Mouse (Mus musculus): ENCODE results near the gene Pygo2. TPM values are rescaled to one million over a fixed set of nuclear protein-coding genes. Genes with fewer than 3 reads are reported as not detected.
"Not testable (repeated sequence)": the region's sequence is repeated elsewhere in the genome, so short reads cannot be mapped to it uniquely, and the experiment has no call there.

The Pygo2 gene
- polyA plus RNA-seq, 1 experiment from 2014 or later, result 5.9 TPM

- no peak for TF ChIP-seq EP300 (IDR thresholded peaks at IDR 0.05; ENCODE audit: low read depth)
- no peak for TF ChIP-seq CTCF (IDR thresholded peaks at IDR 0.05; ENCODE audit: low read depth)
- H3K9ac ChIP-seq (replicated peaks), result peak overlapping the region; percentile 46
- H3K27ac ChIP-seq (ENCODE audit: low read depth), result peak overlapping the region; percentile 75
- peak; percentile 24 for DNase-seq
- 31% methylated on average over 22 of the region's 22 CpGs for WGBS (ENCODE audit: insufficient replicate concordance)
- H3K9me3 ChIP-seq (ENCODE audit: low read length), result no peaks in the 10 kb centered on the region
- no peak for ATAC-seq
- H3K36me3 ChIP-seq (replicated peaks; ENCODE audit: insufficient read depth, low read length), result peaks cover 31% of the 10 kb centered on the region
- peak overlapping the region; percentile 96 for H3K4me2 ChIP-seq (ENCODE audit: low read depth, low read length)
- no peaks in the 10 kb centered on the region for H3K27me3 ChIP-seq (ENCODE audit: insufficient read depth, low read length)
- H3K4me3 ChIP-seq (ENCODE audit: low read depth, low read length), result peak overlapping the region; percentile 67
- H3K4me1 ChIP-seq (ENCODE audit: insufficient read depth), result peaks cover 57% of the 10 kb centered on the region
Measured at GRCm38 (mm10) chr3:89421810-89422473, 8.1 kb upstream of the Pygo2 start.

GRCm38 (mm10) chr3:89422556-89423205 lies 7.3 kb upstream of the Pygo2 start:
- WGBS (ENCODE audit: insufficient replicate concordance), result 48% methylated on average over 6 of the region's 6 CpGs
- no peak overlapping the region for H3K4me3 ChIP-seq (ENCODE audit: low read depth, low read length)
- peaks cover 37% of the 10 kb centered on the region for H3K36me3 ChIP-seq (replicated peaks; ENCODE audit: insufficient read depth, low read length)
- TF ChIP-seq CTCF (IDR thresholded peaks at IDR 0.05; ENCODE audit: low read depth) (no peak), EP300 (IDR thresholded peaks at IDR 0.05; ENCODE audit: low read depth) (no peak)
- DNase-seq (no peak), ATAC-seq (no peak)
- H3K4me1 ChIP-seq (ENCODE audit: insufficient read depth), result peaks cover 50% of the 10 kb centered on the region
- H3K4me2 ChIP-seq (ENCODE audit: low read depth, low read length), result peak overlapping the region; percentile 96
- H3K27ac ChIP-seq (ENCODE audit: low read depth), result peak overlapping the region; percentile 11; the same call in 1 of the 2 replicates
- no peaks in the 10 kb centered on the region for H3K27me3 ChIP-seq (ENCODE audit: insufficient read depth, low read length)
- H3K9ac ChIP-seq (replicated peaks), result peak overlapping the region; percentile 9; the same call in 1 of the 2 replicates
- no peaks in the 10 kb centered on the region for H3K9me3 ChIP-seq (ENCODE audit: low read length)

- DNase-seq (no peak), ATAC-seq (no peak)
- Histone ChIP-seq H3K27me3 (ENCODE audit: insufficient read depth, low read length) (no peaks in the 10 kb centered on the region), H3K4me2 (ENCODE audit: low read depth, low read length) (peak overlapping the region; percentile 13; the same call in 1 of the 2 replicates), H3K4me3 (ENCODE audit: low read depth, low read length) (no peak overlapping the region), H3K27ac (ENCODE audit: low read depth) (no peak overlapping the region; the same call in 1 of the 2 replicates), H3K9me3 (ENCODE audit: low read length) (no peaks in the 10 kb centered on the region), H3K9ac (replicated peaks) (no peak overlapping the region), H3K4me1 (ENCODE audit: insufficient read depth) (peaks cover 49% of the 10 kb centered on the region), H3K36me3 (replicated peaks; ENCODE audit: insufficient read depth, low read length) (peaks cover 37% of the 10 kb centered on the region)
- no peak for TF ChIP-seq CTCF (IDR thresholded peaks at IDR 0.05; ENCODE audit: low read depth)
- TF ChIP-seq EP300 (IDR thresholded peaks at IDR 0.05; ENCODE audit: low read depth), result no peak
- WGBS (ENCODE audit: insufficient replicate concordance), result 80% methylated on average over 5 of the region's 5 CpGs
Measured at GRCm38 (mm10) chr3:89424416-89425140, 5.4 kb upstream of the Pygo2 start.

- Histone ChIP-seq H3K27me3 (ENCODE audit: insufficient read depth, low read length) (no peaks in the 10 kb centered on the region), H3K36me3 (replicated peaks; ENCODE audit: insufficient read depth, low read length) (peaks cover 37% of the 10 kb centered on the region), H3K9ac (replicated peaks) (no peak overlapping the region), H3K4me2 (ENCODE audit: low read depth, low read length) (no peak overlapping the region), H3K27ac (ENCODE audit: low read depth) (no peak overlapping the region), H3K9me3 (ENCODE audit: low read length) (no peaks in the 10 kb centered on the region), H3K4me1 (ENCODE audit: insufficient read depth) (peaks cover 48% of the 10 kb centered on the region), H3K4me3 (ENCODE audit: low read depth, low read length) (no peak overlapping the region)
- TF ChIP-seq EP300 (IDR thresholded peaks at IDR 0.05; ENCODE audit: low read depth) (no peak), CTCF (IDR thresholded peaks at IDR 0.05; ENCODE audit: low read depth) (no peak)
- ATAC-seq (no peak), DNase-seq (no peak)
- 72% methylated on average over 5 of the region's 5 CpGs for WGBS (ENCODE audit: insufficient replicate concordance)
Measured at GRCm38 (mm10) chr3:89425141-89425525, 4.9 kb upstream of the Pygo2 start.

GRCm38 (mm10) chr3:89425876-89426275 lies 4.1 kb upstream of the Pygo2 start:
- TF ChIP-seq CTCF (IDR thresholded peaks at IDR 0.05; ENCODE audit: low read depth), result no peak
- peak; percentile 83 for TF ChIP-seq EP300 (IDR thresholded peaks at IDR 0.05; ENCODE audit: low read depth)
- Histone ChIP-seq H3K27ac (ENCODE audit: low read depth) (no peak overlapping the region), H3K4me1 (ENCODE audit: insufficient read depth) (peaks cover 42% of the 10 kb centered on the region), H3K27me3 (ENCODE audit: insufficient read depth, low read length) (no peaks in the 10 kb centered on the region), H3K4me2 (ENCODE audit: low read depth, low read length) (peak overlapping the region; percentile 34), H3K36me3 (replicated peaks; ENCODE audit: insufficient read depth, low read length) (peaks cover 37% of the 10 kb centered on the region), H3K4me3 (ENCODE audit: low read depth, low read length) (no peak overlapping the region), H3K9me3 (ENCODE audit: low read length) (no peaks in the 10 kb centered on the region), H3K9ac (replicated peaks) (no peak overlapping the region)
- DNase-seq (no peak), ATAC-seq (no peak)
- WGBS (ENCODE audit: insufficient replicate concordance), result 59% methylated on average over 4 of the region's 4 CpGs

GRCm38 (mm10) chr3:89429021-89429420 lies 993 bp upstream of the Pygo2 start:
- not testable (repeated sequence) for H3K9me3 ChIP-seq (ENCODE audit: low read length); DNase-seq; H3K27me3 ChIP-seq (ENCODE audit: insufficient read depth, low read length); ATAC-seq; H3K27ac ChIP-seq (ENCODE audit: low read depth); H3K4me2 ChIP-seq (ENCODE audit: low read depth, low read length); H3K9ac ChIP-seq (replicated peaks); H3K4me3 ChIP-seq (ENCODE audit: low read depth, low read length)
- WGBS (ENCODE audit: insufficient replicate concordance), result 91% methylated on average over 7 of the region's 7 CpGs
- H3K4me1 ChIP-seq (ENCODE audit: insufficient read depth), result peaks cover 24% of the 10 kb centered on the region
- H3K36me3 ChIP-seq (replicated peaks; ENCODE audit: insufficient read depth, low read length), result peaks cover 44% of the 10 kb centered on the region
